Mouse (Mus musculus): ENCODE results near the gene Dap3. TPM values are rescaled to one million over a fixed set of nuclear protein-coding genes. Genes with fewer than 3 reads are reported as not detected.

Gene Dap3
- polyA plus RNA-seq, 2 experiments = 55.2 to 102 TPM

GRCm38 (mm10) chr3:88953736-88954135, 2.8 kb upstream of the Dap3 start:
- no peak overlapping the region; the same call in 1 of the 2 replicates for H3K27ac ChIP-seq
- no peak overlapping the region for H3K4me3 ChIP-seq (ENCODE audit: insufficient read depth in 1 of 2, low read depth in 2 of 2, low read length in 2 of 2)
- no peak overlapping the region for H3K4me2 ChIP-seq (ENCODE audit: low read depth)
- TF ChIP-seq CTCF (IDR thresholded peaks at IDR 0.05; ENCODE audit: low read depth) (no peak), EP300 (IDR thresholded peaks at IDR 0.05; ENCODE audit: low read depth) (no peak)
- H3K9ac ChIP-seq (replicated peaks) = no peak overlapping the region
- DNase-seq (ENCODE audit: low read depth in 3 of 3, low spot score in 3 of 3) (no peak), ATAC-seq (ENCODE audit: insufficient read depth) (no peak)
- H3K4me1 ChIP-seq (replicated peaks; ENCODE audit: control insufficient read depth in 2 of 2, insufficient read depth in 2 of 2, low read length in 1 of 2) = peaks cover 20 to 24% of the 10 kb centered on the region in 2 experiments
- no peaks in the 10 kb centered on the region for H3K36me3 ChIP-seq (replicated peaks; ENCODE audit: control insufficient read depth, insufficient read depth, low read depth)
- no peaks in the 10 kb centered on the region for H3K9me3 ChIP-seq (ENCODE audit: control insufficient read depth, low read length)
- no peaks in the 10 kb centered on the region for H3K27me3 ChIP-seq (ENCODE audit: control insufficient read depth, insufficient read depth, low read length)

- ATAC-seq (ENCODE audit: insufficient read depth) = no peak
These were observed 2.3 kb upstream of the Dap3 start for GRCm38 (mm10) chr3:88953246-88953645.

GRCm38 (mm10) chr3:88951327-88951800, 383 bp upstream of the Dap3 start:
- DNase-seq (ENCODE audit: low read depth in 3 of 3, low spot score in 3 of 3) (peak in 1 of 3 experiments; percentile 20), ATAC-seq (ENCODE audit: insufficient read depth) (no peak)
- peak overlapping the region; percentile 91 for H3K4me2 ChIP-seq (ENCODE audit: low read depth)
- no peaks in the 10 kb centered on the region for H3K9me3 ChIP-seq (ENCODE audit: control insufficient read depth, low read length)
- TF ChIP-seq EP300 (IDR thresholded peaks at IDR 0.05; ENCODE audit: low read depth) = no peak
- H3K27ac ChIP-seq = peak overlapping the region; percentile 83
- peak overlapping the region; percentile 81 to 85 for H3K4me3 ChIP-seq (ENCODE audit: insufficient read depth in 1 of 2, low read depth in 2 of 2, low read length in 2 of 2)
- under 1% methylated on average over 5 of the region's 5 CpGs for WGBS (ENCODE audit: insufficient replicate concordance)
- peaks cover 24 to 25% of the 10 kb centered on the region in 2 experiments for H3K4me1 ChIP-seq (replicated peaks; ENCODE audit: control insufficient read depth in 2 of 2, insufficient read depth in 2 of 2, low read length in 1 of 2)
- H3K27me3 ChIP-seq (ENCODE audit: control insufficient read depth, insufficient read depth, low read length) = no peaks in the 10 kb centered on the region
- peak overlapping the region; percentile 91 for H3K9ac ChIP-seq (replicated peaks)
- no peaks in the 10 kb centered on the region for H3K36me3 ChIP-seq (replicated peaks; ENCODE audit: control insufficient read depth, insufficient read depth, low read depth)

More at GRCm38 (mm10) chr3:88953246-88953645, 2.3 kb upstream of the Dap3 start:
- peaks cover 24 to 27% of the 10 kb centered on the region in 2 experiments for H3K4me1 ChIP-seq (replicated peaks; ENCODE audit: control insufficient read depth in 2 of 2, insufficient read depth in 2 of 2, low read length in 1 of 2)
- no peak overlapping the region for H3K9ac ChIP-seq (replicated peaks)
- WGBS (ENCODE audit: insufficient replicate concordance) = 72% methylated on average over 4 of the region's 4 CpGs
- H3K27me3 ChIP-seq (ENCODE audit: control insufficient read depth, insufficient read depth, low read length) = no peaks in the 10 kb centered on the region
- H3K4me3 ChIP-seq (ENCODE audit: insufficient read depth in 1 of 2, low read depth in 2 of 2, low read length in 2 of 2) = no peak overlapping the region
- no peak overlapping the region for H3K4me2 ChIP-seq (ENCODE audit: low read depth)
- no peaks in the 10 kb centered on the region for H3K36me3 ChIP-seq (replicated peaks; ENCODE audit: control insufficient read depth, insufficient read depth, low read depth)
- no peak overlapping the region for H3K27ac ChIP-seq
- no peak for DNase-seq (ENCODE audit: low read depth in 3 of 3, low spot score in 3 of 3)
- H3K9me3 ChIP-seq (ENCODE audit: control insufficient read depth, low read length) = no peaks in the 10 kb centered on the region
- TF ChIP-seq CTCF (IDR thresholded peaks at IDR 0.05; ENCODE audit: low read depth) (no peak), EP300 (IDR thresholded peaks at IDR 0.05; ENCODE audit: low read depth) (no peak)

GRCm38 (mm10) chr3:88949786-88950575, 1.0 kb downstream of the Dap3 start:
- Histone ChIP-seq H3K27ac (peak overlapping the region; percentile 83), H3K4me1 (replicated peaks; ENCODE audit: control insufficient read depth in 2 of 2, insufficient read depth in 2 of 2, low read length in 1 of 2) (peaks cover 14 to 18% of the 10 kb centered on the region in 2 experiments), H3K4me3 (ENCODE audit: insufficient read depth in 1 of 2, low read depth in 2 of 2, low read length in 2 of 2) (peak overlapping the region; percentile 81 to 85), H3K9me3 (ENCODE audit: control insufficient read depth, low read length) (no peaks in the 10 kb centered on the region), H3K36me3 (replicated peaks; ENCODE audit: control insufficient read depth, insufficient read depth, low read depth) (no peaks in the 10 kb centered on the region), H3K9ac (replicated peaks) (peak overlapping the region; percentile 91), H3K27me3 (ENCODE audit: control insufficient read depth, insufficient read depth, low read length) (no peaks in the 10 kb centered on the region), H3K4me2 (ENCODE audit: low read depth) (peak overlapping the region; percentile 78)
- under 1% methylated on average over 70 of the region's 92 CpGs for WGBS (ENCODE audit: insufficient replicate concordance)
- peak; percentile 85 for ATAC-seq (ENCODE audit: insufficient read depth)
- TF ChIP-seq CTCF (IDR thresholded peaks at IDR 0.05; ENCODE audit: low read depth) = peak; percentile 33
- TF ChIP-seq EP300 (IDR thresholded peaks at IDR 0.05; ENCODE audit: low read depth) = no peak
- DNase-seq (ENCODE audit: low read depth in 3 of 3, low spot score in 3 of 3) = peak; percentile 74 to 79 (median 78)

- Histone ChIP-seq H3K9ac (replicated peaks) (no peak overlapping the region), H3K27me3 (ENCODE audit: control insufficient read depth, insufficient read depth, low read length) (no peaks in the 10 kb centered on the region), H3K27ac (no peak overlapping the region), H3K4me1 (replicated peaks; ENCODE audit: control insufficient read depth in 2 of 2, insufficient read depth in 2 of 2, low read length in 1 of 2) (peaks cover 8% of the 10 kb centered on the region in 2 experiments), H3K36me3 (replicated peaks; ENCODE audit: control insufficient read depth, insufficient read depth, low read depth) (peaks cover 18% of the 10 kb centered on the region), H3K9me3 (ENCODE audit: control insufficient read depth, low read length) (no peaks in the 10 kb centered on the region), H3K4me3 (ENCODE audit: insufficient read depth in 1 of 2, low read depth in 2 of 2, low read length in 2 of 2) (no peak overlapping the region), H3K4me2 (ENCODE audit: low read depth) (no peak overlapping the region)
- TF ChIP-seq EP300 (IDR thresholded peaks at IDR 0.05; ENCODE audit: low read depth) (no peak), CTCF (IDR thresholded peaks at IDR 0.05; ENCODE audit: low read depth) (no peak)
- WGBS (ENCODE audit: insufficient replicate concordance) = 35% methylated on average over 4 of the region's 4 CpGs
- ATAC-seq (ENCODE audit: insufficient read depth) (no peak), DNase-seq (ENCODE audit: low read depth in 3 of 3, low spot score in 3 of 3) (no peak)
These were observed 6.9 kb downstream of the Dap3 start for GRCm38 (mm10) chr3:88944109-88944508.

All from liver, embryonic 14.5 days (tissue).